Mouse (Mus musculus) embryonic facial prominence, embryonic 10.5 days (tissue): ENCODE data around the gene Rftn2. TPM values are rescaled to one million over a fixed set of nuclear protein-coding genes. Genes with fewer than 3 reads are reported as not detected.
"Not testable (repeated sequence)": the region's sequence is repeated elsewhere in the genome, so short reads cannot be mapped to it uniquely, and the experiment has no call there.

Experiments
- DNase-seq: peaks from one replicate; pipeline ENCODE4 v3.0.0-alpha.2; 2017; ENCODE audit warnings: low spot score
- H3K27ac ChIP-seq: fragments of 300-500 bp; sonication (generic); replicated peaks from 2 replicates; pipeline ENCODE4 v1.5.1; 2016; ENCODE audit warnings: mild to moderate bottlenecking
- H3K27me3 ChIP-seq: fragments of 300-500 bp; sonication (generic); replicated peaks from 2 replicates; pipeline ENCODE4 v1.6.1; 2016; ENCODE audit warnings: low read depth, mild to moderate bottlenecking; ENCODE audit not compliant: poor library complexity, severe bottlenecking
- H3K36me3 ChIP-seq: fragments of 300-500 bp; sonication (generic); replicated peaks from 2 replicates; pipeline ENCODE4 v1.6.1; 2016; ENCODE audit warnings: mild to moderate bottlenecking, moderate library complexity
- H3K4me1 ChIP-seq: fragments of 300-500 bp; sonication (generic); 2 replicates; pipeline ENCODE4 v1.6.1; 2016
- H3K4me3 ChIP-seq: fragments of 300-500 bp; sonication (generic); 2 replicates; pipeline ENCODE4 v1.5.1; 2016; ENCODE audit warnings: mild to moderate bottlenecking, moderate library complexity
- H3K9me3 ChIP-seq: fragments of 300-500 bp; sonication (generic); 2 replicates; pipeline ENCODE4 v1.6.1; 2016; ENCODE audit warnings: mild to moderate bottlenecking
- WGBS: fragments of 180-500 bp; shearing (Covaris S2); methylation state at CpG from one replicate; pipeline ENCODE4 v1.1.7; 2016; 5-methylcytosine and 5-hydroxymethylcytosine counted together
- polyA plus RNA-seq: library from polyadenylated mRNA; unstranded; fragments of >200 nt; fragmentation: Nextera tagmentation; extraction: Ambion mirVana; gene quantifications from 2 replicates; pipeline ENCODE4 v1.2.1, GENCODE M21; 2016

The Rftn2 gene
- polyA plus RNA-seq, 1 experiment from 2014 or later: 13.6 TPM

DNA sequence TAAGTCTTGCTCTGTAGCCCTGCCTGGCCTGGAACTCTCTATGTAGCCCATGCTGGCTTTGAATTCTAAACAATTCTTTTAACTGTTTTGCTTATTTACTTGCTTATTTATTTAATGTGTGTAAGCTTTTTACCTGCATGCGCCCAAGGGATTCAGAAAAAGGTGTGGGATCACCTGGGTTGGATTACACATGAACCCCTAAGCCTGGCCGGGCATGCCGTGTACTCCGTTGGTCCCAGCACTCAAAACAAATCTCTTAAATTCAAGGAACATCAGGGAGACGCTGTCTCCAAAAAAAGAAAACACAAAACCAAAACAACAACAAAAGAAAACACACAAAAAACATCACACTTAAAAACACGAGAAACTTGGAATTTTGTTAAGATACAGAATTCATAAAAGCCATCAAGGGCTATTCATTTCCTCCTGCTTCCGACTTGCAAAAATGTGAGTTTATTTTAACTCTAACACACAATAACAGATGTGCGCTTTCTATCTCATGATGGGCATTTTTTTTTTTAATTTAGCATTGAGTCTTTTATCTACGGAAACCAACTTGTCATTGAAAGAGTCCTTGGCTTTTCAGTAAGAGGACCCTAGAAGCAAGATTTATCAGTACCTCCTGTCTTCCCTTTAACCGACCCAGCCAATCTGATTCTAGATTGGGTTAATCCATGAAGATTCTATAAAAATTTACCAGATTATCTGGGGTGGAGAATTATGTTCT lies 96.2 kb downstream of the Rftn2 start:
- H3K27ac ChIP-seq: peak overlapping the region; percentile 99
- peaks cover 13% of the 10 kb centered on the region for H3K4me1 ChIP-seq
- WGBS: 70% methylated on average over 10 of the region's 10 CpGs
- no peak for DNase-seq
- peaks cover 17% of the 10 kb centered on the region for H3K36me3 ChIP-seq
- no peaks in the 10 kb centered on the region for H3K27me3 ChIP-seq
- peak overlapping the region; percentile 90 for H3K4me3 ChIP-seq
- no peaks in the 10 kb centered on the region for H3K9me3 ChIP-seq

GRCm38 (mm10) chr1:55129716-55130115 lies 96.9 kb downstream of the Rftn2 start:
- no peak overlapping the region; the same call in 1 of the 2 replicates for H3K4me3 ChIP-seq
- no peak overlapping the region for H3K27ac ChIP-seq
- WGBS: 89% methylated on average over 5 of the region's 5 CpGs
- peaks cover 11% of the 10 kb centered on the region for H3K36me3 ChIP-seq
- no peaks in the 10 kb centered on the region for H3K9me3 ChIP-seq
- H3K4me1 ChIP-seq: peaks cover 13% of the 10 kb centered on the region
- no peak for DNase-seq
- no peaks in the 10 kb centered on the region for H3K27me3 ChIP-seq

- not testable (repeated sequence) for H3K27ac ChIP-seq, H3K4me1 ChIP-seq, H3K4me3 ChIP-seq, H3K9me3 ChIP-seq, H3K27me3 ChIP-seq, DNase-seq, H3K36me3 ChIP-seq
- WGBS: 96% methylated on average over 2 of the region's 2 CpGs
Measured at GRCm38 (mm10) chr1:55124136-55124535, 102.4 kb downstream of the Rftn2 start.

- Histone ChIP-seq H3K36me3 (no peaks in the 10 kb centered on the region), H3K27me3 (no peaks in the 10 kb centered on the region), H3K4me1 (no peaks in the 10 kb centered on the region), H3K9me3 (no peaks in the 10 kb centered on the region), H3K27ac (no peak overlapping the region), H3K4me3 (no peak overlapping the region)
- WGBS: 93% methylated on average over 2 of the region's 2 CpGs
- DNase-seq: no peak
Measured at GRCm38 (mm10) chr1:55123561-55123960, 103.0 kb downstream of the Rftn2 start.

DNA sequence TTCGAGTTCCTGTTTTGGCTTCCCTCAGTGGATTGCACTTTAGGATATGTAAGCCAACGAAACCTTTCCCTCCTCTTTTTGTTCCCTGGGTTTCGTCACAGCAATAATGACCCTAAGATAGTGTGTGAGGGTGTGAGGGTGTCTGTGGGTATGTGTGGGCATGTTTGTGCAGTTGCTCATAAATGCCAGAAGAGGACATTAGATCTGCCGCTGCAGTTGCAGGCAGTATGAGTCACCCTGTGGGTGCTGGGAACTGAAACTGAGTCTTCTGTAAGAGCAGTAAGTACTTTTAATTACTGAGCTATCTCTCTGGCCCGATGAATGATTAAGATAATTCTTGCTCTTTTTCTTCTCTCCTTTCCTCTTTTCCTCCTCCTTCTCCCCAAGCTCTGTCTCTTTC lies 103.5 kb downstream of the Rftn2 start:
- WGBS: 89% methylated on average over 5 of the region's 5 CpGs

More for the DNA sequence above, 103.5 kb downstream of the Rftn2 start:
- H3K9me3 ChIP-seq: no peaks in the 10 kb centered on the region
- no peaks in the 10 kb centered on the region for H3K36me3 ChIP-seq
- no peak overlapping the region for H3K27ac ChIP-seq
- no peak overlapping the region for H3K4me3 ChIP-seq
- H3K27me3 ChIP-seq: no peaks in the 10 kb centered on the region
- no peaks in the 10 kb centered on the region for H3K4me1 ChIP-seq
- no peak for DNase-seq

Other genes starting within 250 kb of the Rftn2 start
- 281 and 287 TPM in 2 replicates for gene Sf3b1, start 199.3 kb downstream of the Rftn2 start, polyA plus RNA-seq
- gene Coq10b, start 174.0 kb downstream of the Rftn2 start, polyA plus RNA-seq: 21.7 and 22.0 TPM in 2 replicates
- gene Hspe1, start 138.7 kb downstream of the Rftn2 start, polyA plus RNA-seq: 672 and 707 TPM in 2 replicates
- 604 and 644 TPM in 2 replicates for gene Hspd1, start 138.5 kb downstream of the Rftn2 start, polyA plus RNA-seq
- 129 and 137 TPM in 2 replicates for gene Mob4, start 95.6 kb downstream of the Rftn2 start, polyA plus RNA-seq
- 3.2 and 3.4 TPM in 2 replicates for gene Mars2, start 10.4 kb upstream of the Rftn2 start, polyA plus RNA-seq
- gene Boll, start 136.7 kb upstream of the Rftn2 start, polyA plus RNA-seq: 0.33 TPM in 1 of 2 replicates, not detected in the other
- gene Plcl1, start 179.1 kb upstream of the Rftn2 start, polyA plus RNA-seq: 0.57 and 0.81 TPM in 2 replicates